8 mouse cellular contexts compared by ENCODE assay signal in the genomic region with DNA sequence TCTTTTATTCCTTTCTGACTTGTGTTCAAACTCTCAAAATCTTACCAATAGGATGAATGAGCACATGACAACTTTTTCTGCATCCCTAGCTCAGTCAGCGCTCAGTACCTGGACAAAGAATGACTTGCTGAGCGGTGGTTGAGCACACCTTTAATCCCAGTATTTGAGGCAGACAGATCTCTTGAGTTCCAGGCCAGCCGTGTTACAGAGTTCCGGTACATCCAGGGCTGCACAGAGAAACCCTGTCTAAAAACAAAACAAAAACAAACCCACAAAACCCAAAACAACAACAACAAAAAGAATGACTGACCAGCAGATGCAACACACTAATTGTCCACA. TPM values are rescaled to one million over a fixed set of nuclear protein-coding genes. Genes with fewer than 3 reads are reported as not detected.
DNase-seq lines count a peak whose midpoint lies in the region; ATAC-seq and TF ChIP-seq lines count a peak whose summit lies in the region.

No protein-coding gene starts in this region.

- intact Hi-C loops in gastrocnemius, postnatal 14 days (cut with DNase I; ENCODE audit: low total_unique reads), result no loop called here

- peak overlapping the region; percentile 63 to 79 for H3K4me3 ChIP-seq in heart, embryonic 14.5 days (ENCODE audit: control insufficient read depth in 1 of 2, insufficient read depth in 1 of 2, low read depth in 1 of 2, low read length in 2 of 2)
- H3K4me3 ChIP-seq in G1E (ENCODE audit: low read depth, low read length), result peak overlapping the region; percentile 82
- peak overlapping the region; percentile 67 for H3K4me3 ChIP-seq in forebrain, postnatal 0 days (ENCODE audit: low read depth, low read length)
- peak overlapping the region; percentile 84; the same call in 1 of the 2 replicates for H3K4me3 ChIP-seq in macrophage (ENCODE audit: inconsistent target)

- H3K27ac ChIP-seq in heart, embryonic 14.5 days (replicated peaks in 1 of 2; ENCODE audit: control insufficient read depth in 1 of 2, insufficient read depth in 1 of 2, low read depth in 2 of 2, low read length in 2 of 2), result 0 out of 4 replicates have a peak overlapping the region, but pooled peaks of 1 of the 2 experiments have one; percentile 72
- no peak overlapping the region for H3K27ac ChIP-seq in forebrain, postnatal 0 days (ENCODE audit: low read depth, low read length)
- H3K27ac ChIP-seq in macrophage, result no peak overlapping the region

- no peak for TF ChIP-seq CTCF in G1E (IDR thresholded peaks at IDR 0.05; ENCODE audit: low read depth, low read length)
- no peak for TF ChIP-seq CTCF in forebrain, postnatal 0 days (IDR thresholded peaks at IDR 0.05; ENCODE audit: low read depth)

- peaks cover 4% of the 10 kb centered on the region; the same call in 1 of the 2 replicates for H3K36me3 ChIP-seq in heart, embryonic 14.5 days (ENCODE audit: control insufficient read depth, insufficient read depth, low read length)
- H3K36me3 ChIP-seq in G1E (replicated peaks) (peaks cover 16% of the 10 kb centered on the region), macrophage (ENCODE audit: inconsistent target) (no peaks in the 10 kb centered on the region)
- H3K36me3 ChIP-seq in forebrain, postnatal 0 days (ENCODE audit: insufficient read depth), result no peaks in the 10 kb centered on the region; the same call in 1 of the 2 replicates

- peaks cover 46% of the 10 kb centered on the region for H3K79me2 ChIP-seq in macrophage (ENCODE audit: inconsistent target)

- no peak for ATAC-seq in heart, embryonic 14.5 days (ENCODE audit: insufficient number of reproducible peaks, insufficient read depth, low FRiP score, low read depth)
- no peak for ATAC-seq in G1E (ENCODE audit: extremely low read depth, insufficient number of reproducible peaks, low FRiP score, poor library complexity, severe bottlenecking)
- ATAC-seq in forebrain, postnatal 0 days, result peak; percentile 44

- no peaks in the 10 kb centered on the region for H3K9me3 ChIP-seq in heart, embryonic 14.5 days (ENCODE audit: control insufficient read depth, low read length)
- H3K9me3 ChIP-seq in G1E (replicated peaks), result no peaks in the 10 kb centered on the region; the same call in 1 of the 2 replicates
- H3K9me3 ChIP-seq in forebrain, postnatal 0 days (ENCODE audit: low read length), result no peaks in the 10 kb centered on the region

- no peaks in the 10 kb centered on the region for H3K27me3 ChIP-seq in heart, embryonic 14.5 days (ENCODE audit: control insufficient read depth, insufficient read depth, low read length)
- no peaks in the 10 kb centered on the region for H3K27me3 ChIP-seq in G1E (ENCODE audit: insufficient read depth, low read length)
- H3K27me3 ChIP-seq in forebrain, postnatal 0 days (ENCODE audit: insufficient read depth, low read length), result no peaks in the 10 kb centered on the region

- no peak for DNase-seq in heart, adult 8-10 months (ENCODE audit: low spot score)
- DNase-seq in G1E (ENCODE audit: low spot score), result no peak
- no peak for DNase-seq in forebrain, postnatal 0 days
- DNase-seq in cerebellum, postnatal 36 days, result no peak
- DNase-seq in gastrocnemius, postnatal 14 days, result no peak
- no peak for DNase-seq in gastrocnemius, postnatal 25 days

- peaks cover 9 to 18% of the 10 kb centered on the region in 2 experiments; a peak in 3 of 4 replicates for H3K4me1 ChIP-seq in heart, embryonic 14.5 days (ENCODE audit: control insufficient read depth in 2 of 2, insufficient read depth in 2 of 2, low read length in 2 of 2)
- H3K4me1 ChIP-seq in G1E (ENCODE audit: insufficient read depth, low read depth, low read length), result peaks cover 44% of the 10 kb centered on the region
- H3K4me1 ChIP-seq in forebrain, postnatal 0 days (ENCODE audit: insufficient read depth), result peaks cover 6% of the 10 kb centered on the region; the same call in 1 of the 2 replicates

- peak overlapping the region; percentile 81 for H3K9ac ChIP-seq in heart, embryonic 14.5 days (ENCODE audit: low read length)
- peak overlapping the region; percentile 75 for H3K9ac ChIP-seq in forebrain, postnatal 0 days

- peak overlapping the region; percentile 95 for H3K4me2 ChIP-seq in heart, embryonic 14.5 days (ENCODE audit: low read length)
- peak overlapping the region; percentile 92 for H3K4me2 ChIP-seq in forebrain, postnatal 0 days (ENCODE audit: low read depth)

- 23% methylated on average over 4 of the region's 4 CpGs for WGBS in heart, embryonic 14.5 days
- WGBS in forebrain, postnatal 0 days, result 13% methylated on average over 4 of the region's 4 CpGs
- 35% methylated on average over 4 of the region's 4 CpGs for WGBS in macrophage (ENCODE audit: missing documents)

RNA-seq across cellular contexts. Expression of gene Slc44a2, which starts 0.2 kb away (rescaled TPM):
- polyA plus RNA-seq in heart, embryonic 14.5 days (2014; fragmentation: Nextera tagmentation; extraction: Ambion mirVana), result 66.4 and 67.9 TPM in 2 replicates
- total RNA-seq in heart, adult 8-10 months (2022), result 100 to 1,000 TPM in 1 of 4 experiments, 10 to 100 TPM in 3; 90.2 to 124 (median 94.3) TPM
- total RNA-seq in G1E (2014; fragmentation: Nextera tagmentation) (42.2 and 52.7 TPM in 2 replicates), G1E (2017) (35.5 and 35.7 TPM in 2 replicates)
- polyA plus RNA-seq in G1E (2012) (45.4 and 56.8 TPM in 2 replicates), macrophage (2018) (23.3 to 39.4 TPM (median 32.8 TPM) in 3 replicates)
- 55.2 and 63.1 TPM in 2 replicates for total RNA-seq in forebrain, postnatal 0 days (2014; rRNA removed)
- 40.8 and 48.9 TPM in 2 replicates for polyA plus RNA-seq in forebrain, postnatal 0 days (2015; fragmentation: Nextera tagmentation; extraction: Ambion mirVana)
- 100 to 1,000 TPM in 1 of 26 experiments, 10 to 100 TPM in 25; 25.2 to 101 (median 61.2) TPM for total RNA-seq in macrophage (2018; cell fraction: chromatin; rRNA removed)
- 10 to 100 TPM; 27.4 to 55.5 (median 40.7) TPM for total RNA-seq in macrophage (2018; cell fraction: cytosol; rRNA removed)
- 100 to 1,000 TPM in 1 of 26 experiments, 10 to 100 TPM in 25; 42.5 to 101 (median 72.8) TPM for total RNA-seq in macrophage (2018; cell fraction: nucleus; rRNA removed)
- total RNA-seq in gastrocnemius, postnatal 14 days (2021), result 100 to 1,000 TPM; 104 to 117 TPM
- total RNA-seq in gastrocnemius, postnatal 25 days (2021), result 100 to 1,000 TPM; 117 to 128 TPM

RNA-seq across cellular contexts. Expression of gene Ap1m2, which starts 8.1 kb away (rescaled TPM):
- 0.30 TPM in 1 of 2 replicates, not detected in the other for polyA plus RNA-seq in heart, embryonic 14.5 days (2014; fragmentation: Nextera tagmentation; extraction: Ambion mirVana)
- not detected for total RNA-seq in heart, adult 8-10 months (2022)
- not detected in 2 replicates for total RNA-seq in G1E (2014; fragmentation: Nextera tagmentation)
- 0.16 TPM in 1 of 2 replicates, not detected in the other for total RNA-seq in G1E (2017)
- not detected in 2 replicates for polyA plus RNA-seq in G1E (2012)
- total RNA-seq in forebrain, postnatal 0 days (2014; rRNA removed), result 2.6 and 4.2 TPM in 2 replicates
- polyA plus RNA-seq in forebrain, postnatal 0 days (2015; fragmentation: Nextera tagmentation; extraction: Ambion mirVana), result 2.4 and 2.9 TPM in 2 replicates
- under 1 TPM in 1 of 26 experiments, not detected in 25; 0.30 TPM for total RNA-seq in macrophage (2018; cell fraction: chromatin; rRNA removed)
- total RNA-seq in macrophage (2018; cell fraction: cytosol; rRNA removed), result under 1 TPM in 4 of 26 experiments, not detected in 22; 0.04 to 0.17 (median 0.10) TPM
- under 1 TPM in 4 of 26 experiments, not detected in 22; 0.22 to 0.47 (median 0.32) TPM for total RNA-seq in macrophage (2018; cell fraction: nucleus; rRNA removed)
- not detected in 3 replicates for polyA plus RNA-seq in macrophage (2018)
- total RNA-seq in gastrocnemius, postnatal 14 days (2021), result not detected
- not detected for total RNA-seq in gastrocnemius, postnatal 25 days (2021)

RNA-seq across cellular contexts. Expression of gene Cdkn2d, which starts 29.0 kb away (rescaled TPM):
- 94.7 and 96.9 TPM in 2 replicates for polyA plus RNA-seq in heart, embryonic 14.5 days (2014; fragmentation: Nextera tagmentation; extraction: Ambion mirVana)
- 10 to 100 TPM; 15.1 to 17.7 (median 16.7) TPM for total RNA-seq in heart, adult 8-10 months (2022)
- 15.4 and 35.8 TPM in 2 replicates for total RNA-seq in G1E (2014; fragmentation: Nextera tagmentation)
- total RNA-seq in G1E (2017), result 30.3 and 31.2 TPM in 2 replicates
- 14.3 and 17.4 TPM in 2 replicates for polyA plus RNA-seq in G1E (2012)
- total RNA-seq in forebrain, postnatal 0 days (2014; rRNA removed), result 65.1 and 69.4 TPM in 2 replicates
- polyA plus RNA-seq in forebrain, postnatal 0 days (2015; fragmentation: Nextera tagmentation; extraction: Ambion mirVana), result 104 and 118 TPM in 2 replicates
- total RNA-seq in macrophage (2018; cell fraction: chromatin; rRNA removed), result 10 to 100 TPM in 1 of 26 experiments, 1 to 10 TPM in 20, under 1 TPM in 4, not detected in 1; 0.66 to 10.1 (median 2.3) TPM
- total RNA-seq in macrophage (2018; cell fraction: cytosol; rRNA removed), result 10 to 100 TPM in 23 of 26 experiments, 1 to 10 TPM in 3; 7.1 to 20.2 (median 15.3) TPM
- total RNA-seq in macrophage (2018; cell fraction: nucleus; rRNA removed), result 10 to 100 TPM in 7 of 26 experiments, 1 to 10 TPM in 19; 3.1 to 18.0 (median 7.2) TPM
- polyA plus RNA-seq in macrophage (2018), result 6.1 to 12.6 TPM (median 9.8 TPM) in 3 replicates
- 10 to 100 TPM; 12.0 to 13.2 TPM for total RNA-seq in gastrocnemius, postnatal 14 days (2021)
- 1 to 10 TPM; 7.4 to 9.1 TPM for total RNA-seq in gastrocnemius, postnatal 25 days (2021)

RNA-seq across cellular contexts. Expression of gene Kri1, which starts 32.5 kb away (rescaled TPM):
- polyA plus RNA-seq in heart, embryonic 14.5 days (2014; fragmentation: Nextera tagmentation; extraction: Ambion mirVana), result 7.6 and 12.6 TPM in 2 replicates
- 10 to 100 TPM; 16.2 to 18.3 (median 17.3) TPM for total RNA-seq in heart, adult 8-10 months (2022)
- total RNA-seq in G1E (2014; fragmentation: Nextera tagmentation), result 45.4 and 52.7 TPM in 2 replicates
- 74.3 and 89.3 TPM in 2 replicates for total RNA-seq in G1E (2017)
- polyA plus RNA-seq in G1E (2012), result 46.2 and 56.6 TPM in 2 replicates
- 27.6 and 28.1 TPM in 2 replicates for total RNA-seq in forebrain, postnatal 0 days (2014; rRNA removed)
- polyA plus RNA-seq in forebrain, postnatal 0 days (2015; fragmentation: Nextera tagmentation; extraction: Ambion mirVana), result 7.1 and 11.9 TPM in 2 replicates
- total RNA-seq in macrophage (2018; cell fraction: chromatin; rRNA removed), result 100 to 1,000 TPM in 23 of 26 experiments, 10 to 100 TPM in 3; 86.2 to 201 (median 143) TPM
- 10 to 100 TPM; 19.2 to 38.5 (median 29.8) TPM for total RNA-seq in macrophage (2018; cell fraction: cytosol; rRNA removed)
- total RNA-seq in macrophage (2018; cell fraction: nucleus; rRNA removed), result 100 to 1,000 TPM in 4 of 26 experiments, 10 to 100 TPM in 22; 43.4 to 123 (median 71.4) TPM
- 26.4 to 51.5 TPM (median 40.3 TPM) in 3 replicates for polyA plus RNA-seq in macrophage (2018)
- 10 to 100 TPM; 10.5 to 11.9 TPM for total RNA-seq in gastrocnemius, postnatal 14 days (2021)
- total RNA-seq in gastrocnemius, postnatal 25 days (2021), result 1 to 10 TPM; 8.3 to 8.5 TPM

RNA-seq across cellular contexts. Expression of gene Ilf3, which starts 47.4 kb away (rescaled TPM):
- polyA plus RNA-seq in heart, embryonic 14.5 days (2014; fragmentation: Nextera tagmentation; extraction: Ambion mirVana), result 103 and 109 TPM in 2 replicates
- 10 to 100 TPM; 28.2 to 31.4 (median 29.8) TPM for total RNA-seq in heart, adult 8-10 months (2022)
- total RNA-seq in G1E (2014; fragmentation: Nextera tagmentation) (87.9 and 94.1 TPM in 2 replicates), G1E (2017) (79.7 and 81.3 TPM in 2 replicates)
- polyA plus RNA-seq in G1E (2012) (123 and 138 TPM in 2 replicates), macrophage (2018) (35.3 to 40.5 TPM (median 35.7 TPM) in 3 replicates)
- 114 and 135 TPM in 2 replicates for total RNA-seq in forebrain, postnatal 0 days (2014; rRNA removed)
- 191 and 214 TPM in 2 replicates for polyA plus RNA-seq in forebrain, postnatal 0 days (2015; fragmentation: Nextera tagmentation; extraction: Ambion mirVana)
- 100 to 1,000 TPM in 25 of 26 experiments, 10 to 100 TPM in 1; 91.4 to 349 (median 167) TPM for total RNA-seq in macrophage (2018; cell fraction: chromatin; rRNA removed)
- 10 to 100 TPM; 25.3 to 42.3 (median 32.5) TPM for total RNA-seq in macrophage (2018; cell fraction: cytosol; rRNA removed)
- 100 to 1,000 TPM in 16 of 26 experiments, 10 to 100 TPM in 10; 78.0 to 241 (median 106) TPM for total RNA-seq in macrophage (2018; cell fraction: nucleus; rRNA removed)
- total RNA-seq in gastrocnemius, postnatal 14 days (2021), result 10 to 100 TPM; 22.3 to 28.5 TPM
- total RNA-seq in gastrocnemius, postnatal 25 days (2021), result 10 to 100 TPM; 17.9 to 19.2 TPM
